Mouse (Mus musculus): ENCODE results near the gene Sec62.

- no peak for TF ChIP-seq CTCF (IDR thresholded peaks at IDR 0.05; ENCODE audit: insufficient read depth, low read length)
- no peak for TF ChIP-seq POLR2A (IDR thresholded peaks at IDR 0.05; ENCODE audit: borderline replicate concordance, extremely low read depth, low read depth, low read length)
These were observed 76.0 kb downstream of the Sec62 start for GRCm38 (mm10) chr3:30868625-30869024.

Data from lung, adult 2 months (tissue).